8 mouse cellular contexts compared by ENCODE assay signal in the genomic region with DNA sequence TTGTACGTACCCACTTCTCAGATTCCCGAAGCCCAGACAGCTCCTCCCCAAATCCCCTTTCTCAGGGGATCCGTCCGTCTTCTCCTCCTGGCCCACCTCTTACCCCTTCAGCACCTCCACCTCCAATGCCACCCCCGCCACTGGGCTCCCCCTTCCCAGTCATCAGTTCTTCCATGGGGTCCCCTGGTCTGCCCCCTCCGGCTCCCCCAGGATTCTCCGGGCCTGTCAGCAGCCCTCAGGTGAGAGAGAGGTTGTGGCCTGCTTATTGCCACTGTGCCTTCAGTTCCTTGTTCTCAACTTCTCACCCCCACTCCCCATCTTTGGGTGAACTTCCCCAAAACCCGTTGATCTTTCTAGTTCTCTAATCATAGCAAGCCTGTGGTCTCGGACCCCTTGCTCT. TPM values are rescaled to one million over a fixed set of nuclear protein-coding genes. Genes with fewer than 3 reads are reported as not detected.
A peak's percentile ranks its signal among the peaks of the same experiment; 100 is the strongest.
DNase-seq lines count a peak whose midpoint lies in the region; ATAC-seq and TF ChIP-seq lines count a peak whose summit lies in the region.

No protein-coding gene starts in this region.

- H3K27ac ChIP-seq in forebrain, postnatal 0 days (ENCODE audit: low read depth, low read length): 0 out of 2 replicates have a peak overlapping the region, but pooled peaks have one; percentile 98
- peak overlapping the region; percentile 29 for H3K27ac ChIP-seq in limb, embryonic 12.5 days
- H3K27ac ChIP-seq in neural tube, embryonic 14.5 days (ENCODE audit: low read depth, low read length): no peak overlapping the region; the same call in 1 of the 2 replicates

- peak overlapping the region; percentile 91 for H3K4me3 ChIP-seq in forebrain, postnatal 0 days (ENCODE audit: low read depth, low read length)
- H3K4me3 ChIP-seq in limb, embryonic 12.5 days (replicated peaks): peak overlapping the region; percentile 88
- peak overlapping the region; percentile 85 for H3K4me3 ChIP-seq in neural tube, embryonic 14.5 days (ENCODE audit: low read depth, low read length)

- H3K36me3 ChIP-seq in forebrain, postnatal 0 days (ENCODE audit: insufficient read depth): peaks cover 49% of the 10 kb centered on the region
- H3K36me3 ChIP-seq in limb, embryonic 12.5 days: peaks cover 73% of the 10 kb centered on the region
- H3K36me3 ChIP-seq in neural tube, embryonic 14.5 days (ENCODE audit: control insufficient read depth, insufficient read depth, low read length): peaks cover 37% of the 10 kb centered on the region

- H3K4me1 ChIP-seq in forebrain, postnatal 0 days (ENCODE audit: insufficient read depth): peaks cover 18% of the 10 kb centered on the region
- H3K4me1 ChIP-seq in limb, embryonic 12.5 days (replicated peaks): peaks cover 47% of the 10 kb centered on the region
- H3K4me1 ChIP-seq in neural tube, embryonic 14.5 days (ENCODE audit: control insufficient read depth, insufficient read depth, low read length): peaks cover 32% of the 10 kb centered on the region

- no peaks in the 10 kb centered on the region for H3K9me3 ChIP-seq in forebrain, postnatal 0 days (ENCODE audit: low read length)
- no peaks in the 10 kb centered on the region for H3K9me3 ChIP-seq in limb, embryonic 12.5 days
- H3K9me3 ChIP-seq in neural tube, embryonic 14.5 days (ENCODE audit: control insufficient read depth, low read length): no peaks in the 10 kb centered on the region

- peak; percentile 68 for DNase-seq in cerebellum, adult 11-12 months
- DNase-seq in cerebellum, postnatal 36 days: no peak
- peak; percentile 34 for DNase-seq in right cerebral cortex, postnatal 4 days
- no peak for DNase-seq in right cerebral cortex, postnatal 36 days (ENCODE audit: low spot score in 2 of 2)
- no peak for DNase-seq in forebrain, postnatal 0 days
- no peak for DNase-seq in embryo, embryonic 10.5 days (ENCODE audit: low spot score)

- 58% methylated on average over 9 of the region's 9 CpGs for WGBS in forebrain, postnatal 0 days
- 57% methylated on average over 9 of the region's 9 CpGs for WGBS in limb, embryonic 12.5 days
- 66% methylated on average over 9 of the region's 9 CpGs for WGBS in neural tube, embryonic 14.5 days

- TF ChIP-seq CTCF in forebrain, postnatal 0 days (IDR thresholded peaks at IDR 0.05; ENCODE audit: low read depth): no peak

- peak overlapping the region; percentile 88 for H3K4me2 ChIP-seq in forebrain, postnatal 0 days (ENCODE audit: low read depth)
- peak overlapping the region; percentile 99 for H3K4me2 ChIP-seq in limb, embryonic 12.5 days
- peak overlapping the region; percentile 81 for H3K4me2 ChIP-seq in neural tube, embryonic 14.5 days (ENCODE audit: low read depth, low read length)

- no peaks in the 10 kb centered on the region for H3K27me3 ChIP-seq in forebrain, postnatal 0 days (ENCODE audit: insufficient read depth, low read length)
- peaks cover 4% of the 10 kb centered on the region for H3K27me3 ChIP-seq in limb, embryonic 12.5 days
- no peaks in the 10 kb centered on the region for H3K27me3 ChIP-seq in neural tube, embryonic 14.5 days (ENCODE audit: control insufficient read depth, insufficient read depth, low read length)

- H3K9ac ChIP-seq in forebrain, postnatal 0 days: peak overlapping the region; percentile 93; the same call in 1 of the 2 replicates
- H3K9ac ChIP-seq in limb, embryonic 12.5 days (replicated peaks): peak overlapping the region; percentile 94
- H3K9ac ChIP-seq in neural tube, embryonic 14.5 days (replicated peaks; ENCODE audit: low read depth, low read length): peak overlapping the region; percentile 92

- ATAC-seq in forebrain, postnatal 0 days: no peak
- ATAC-seq in limb, embryonic 12.5 days (ENCODE audit: insufficient number of reproducible peaks, insufficient read depth, low FRiP score, low TSS enrichment, low read depth): no peak
- no peak for ATAC-seq in neural tube, embryonic 14.5 days (ENCODE audit: low read depth)

RNA-seq across cellular contexts. Expression of gene Rxrb, which starts 1.2 kb away (rescaled TPM):
- total RNA-seq in forebrain, postnatal 0 days (2014; rRNA removed): 56.2 and 60.8 TPM in 2 replicates
- 58.1 and 58.4 TPM in 2 replicates for polyA plus RNA-seq in forebrain, postnatal 0 days (2015; fragmentation: Nextera tagmentation; extraction: Ambion mirVana)
- 64.3 and 64.4 TPM in 2 replicates for polyA plus RNA-seq in limb, embryonic 12.5 days (2016; fragmentation: Nextera tagmentation; extraction: Ambion mirVana)
- polyA plus RNA-seq in neural tube, embryonic 14.5 days (2014; fragmentation: Nextera tagmentation; extraction: Ambion mirVana): 29.1 and 30.8 TPM in 2 replicates

RNA-seq across cellular contexts. Expression of gene Slc39a7, which starts 1.3 kb away (rescaled TPM):
- total RNA-seq in forebrain, postnatal 0 days (2014; rRNA removed): 126 and 161 TPM in 2 replicates
- 124 and 138 TPM in 2 replicates for polyA plus RNA-seq in forebrain, postnatal 0 days (2015; fragmentation: Nextera tagmentation; extraction: Ambion mirVana)
- polyA plus RNA-seq in limb, embryonic 12.5 days (2016; fragmentation: Nextera tagmentation; extraction: Ambion mirVana): 179 and 191 TPM in 2 replicates
- polyA plus RNA-seq in neural tube, embryonic 14.5 days (2014; fragmentation: Nextera tagmentation; extraction: Ambion mirVana): 77.9 and 90.8 TPM in 2 replicates

RNA-seq across cellular contexts. Expression of gene H2-Ke6, which starts 4.9 kb away (rescaled TPM):
- 39.1 and 58.0 TPM in 2 replicates for total RNA-seq in forebrain, postnatal 0 days (2014; rRNA removed)
- polyA plus RNA-seq in forebrain, postnatal 0 days (2015; fragmentation: Nextera tagmentation; extraction: Ambion mirVana): 54.6 and 55.7 TPM in 2 replicates
- polyA plus RNA-seq in limb, embryonic 12.5 days (2016; fragmentation: Nextera tagmentation; extraction: Ambion mirVana): 54.4 and 56.8 TPM in 2 replicates
- polyA plus RNA-seq in neural tube, embryonic 14.5 days (2014; fragmentation: Nextera tagmentation; extraction: Ambion mirVana): 70.1 and 72.1 TPM in 2 replicates

RNA-seq across cellular contexts. Expression of gene Col11a2, which starts 6.4 kb away (rescaled TPM):
- 10.2 and 28.0 TPM in 2 replicates for total RNA-seq in forebrain, postnatal 0 days (2014; rRNA removed)
- 1.2 and 2.1 TPM in 2 replicates for polyA plus RNA-seq in forebrain, postnatal 0 days (2015; fragmentation: Nextera tagmentation; extraction: Ambion mirVana)
- 17.5 and 31.9 TPM in 2 replicates for polyA plus RNA-seq in limb, embryonic 12.5 days (2016; fragmentation: Nextera tagmentation; extraction: Ambion mirVana)
- polyA plus RNA-seq in neural tube, embryonic 14.5 days (2014; fragmentation: Nextera tagmentation; extraction: Ambion mirVana): 3.6 and 4.5 TPM in 2 replicates

RNA-seq across cellular contexts. Expression of gene Ring1, which starts 8.3 kb away (rescaled TPM):
- 20.7 and 21.4 TPM in 2 replicates for total RNA-seq in forebrain, postnatal 0 days (2014; rRNA removed)
- 15.7 and 19.0 TPM in 2 replicates for polyA plus RNA-seq in forebrain, postnatal 0 days (2015; fragmentation: Nextera tagmentation; extraction: Ambion mirVana)
- 21.6 and 25.3 TPM in 2 replicates for polyA plus RNA-seq in limb, embryonic 12.5 days (2016; fragmentation: Nextera tagmentation; extraction: Ambion mirVana)
- polyA plus RNA-seq in neural tube, embryonic 14.5 days (2014; fragmentation: Nextera tagmentation; extraction: Ambion mirVana): 5.6 and 7.3 TPM in 2 replicates

Comparison
In these comparisons a context has a peak if more than half of its experiments do, and no peak if none do; other contexts are left out.
1. DNase-seq: peak in cerebellum, adult 11-12 months (single experiment) and right cerebral cortex, postnatal 4 days (single experiment); none in cerebellum, postnatal 36 days (0 of 2), right cerebral cortex, postnatal 36 days (0 of 2), forebrain, postnatal 0 days (single experiment) and embryo, embryonic 10.5 days (single experiment).
2. Peak in every context shown above with its lines, with median percentiles within 50 percentile points of each other: H3K4me2 ChIP-seq, H3K4me3 ChIP-seq and H3K9ac ChIP-seq.